Mouse (Mus musculus): ENCODE results near the gene Ctsg.
"Not testable (repeated sequence)": the region's sequence is repeated elsewhere in the genome, so short reads cannot be mapped to it uniquely, and the experiment has no call there.

Gene Ctsg

DNA sequence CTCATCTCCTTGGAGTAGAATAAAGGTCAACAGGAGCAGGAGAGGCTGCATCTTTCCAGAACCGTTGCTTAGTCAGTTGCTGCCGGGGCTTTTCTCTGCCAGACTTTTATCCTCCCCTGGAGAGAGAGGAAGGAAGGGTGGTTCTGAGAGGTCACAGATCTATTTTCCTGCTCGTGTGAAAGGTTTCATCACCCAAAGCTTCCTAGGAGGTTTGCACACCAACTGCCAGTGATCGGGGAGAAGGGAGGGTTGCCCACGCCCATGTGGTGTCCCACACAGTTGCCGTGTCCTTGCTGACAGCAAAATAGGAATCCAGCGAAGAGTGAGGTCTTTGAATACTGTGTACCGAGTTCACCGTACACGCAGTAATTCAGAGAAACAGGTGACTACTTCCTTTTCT, at the start of gene Ctsg:
Gene Ctsg, minus strand, starts transcription at position 189 of the 400 bp plus-strand sequence.
- DNase-seq (ENCODE audit: low spot score), result no peak

DNA sequence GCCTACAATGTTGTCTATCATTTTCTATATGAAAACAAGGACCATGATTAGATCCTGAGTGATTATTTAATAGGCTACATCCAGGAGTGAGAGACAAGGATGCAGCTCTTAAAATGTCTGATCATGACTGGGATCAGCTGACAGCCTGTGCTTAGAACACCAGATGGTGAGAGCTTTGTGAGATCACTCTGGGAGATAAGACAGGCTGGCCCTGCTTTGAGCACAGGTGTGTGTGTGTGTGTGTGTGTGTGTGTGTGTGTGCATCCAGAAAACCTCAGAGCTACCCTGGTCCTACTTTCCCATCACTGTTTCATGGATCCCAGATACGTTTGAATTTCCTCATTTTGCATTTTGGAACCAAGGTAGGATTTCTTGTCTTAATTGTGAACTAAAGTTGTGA, 31.3 kb upstream of the Ctsg start:
- not testable (repeated sequence) for DNase-seq (ENCODE audit: low spot score)

DNA sequence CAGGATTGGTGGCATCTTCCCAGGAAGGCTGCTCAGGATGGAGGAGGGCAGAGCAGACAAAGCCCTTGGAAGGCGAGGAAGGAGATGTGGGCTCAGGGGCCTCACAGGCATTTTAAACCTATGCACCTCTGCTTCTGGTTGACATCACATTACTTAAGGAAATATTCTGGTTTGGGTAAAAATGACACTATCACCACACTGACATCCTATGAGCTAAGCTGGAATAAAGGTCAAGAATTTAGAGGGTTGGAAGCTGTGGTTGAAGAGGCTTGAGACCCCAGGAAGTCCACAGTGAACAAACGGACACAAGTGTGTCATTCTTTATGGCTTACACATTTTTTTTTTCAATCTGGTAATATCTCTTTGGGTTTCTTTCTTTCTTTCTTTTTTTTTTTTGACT, 30.1 kb upstream of the Ctsg start, which contains the start of gene Gzmd:
Gene Gzmd, minus strand, starts transcription at position 101 of the 400 bp plus-strand sequence.
- DNase-seq (ENCODE audit: low spot score), result not testable (repeated sequence)

DNA sequence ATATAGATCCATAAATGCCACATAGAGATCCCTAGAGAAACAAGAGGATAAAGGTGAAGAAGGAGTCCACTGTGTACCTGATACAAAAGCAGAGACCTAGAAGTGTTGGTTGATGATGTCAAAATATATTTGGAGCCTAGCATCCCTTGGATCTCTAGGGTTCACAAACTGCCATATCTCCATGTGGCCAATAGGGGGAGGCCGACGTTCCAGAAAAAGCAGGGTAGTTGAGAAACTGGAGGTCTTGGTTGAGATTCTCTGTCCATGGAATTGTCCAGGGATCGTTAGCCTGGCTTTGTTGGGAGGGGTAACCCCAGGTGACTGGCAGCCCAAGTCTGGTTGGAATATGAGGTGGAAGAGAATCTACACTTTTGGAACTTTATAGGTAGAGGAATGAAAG, 26.0 kb upstream of the Ctsg start:
- no peak for DNase-seq (ENCODE audit: low spot score)

DNA sequence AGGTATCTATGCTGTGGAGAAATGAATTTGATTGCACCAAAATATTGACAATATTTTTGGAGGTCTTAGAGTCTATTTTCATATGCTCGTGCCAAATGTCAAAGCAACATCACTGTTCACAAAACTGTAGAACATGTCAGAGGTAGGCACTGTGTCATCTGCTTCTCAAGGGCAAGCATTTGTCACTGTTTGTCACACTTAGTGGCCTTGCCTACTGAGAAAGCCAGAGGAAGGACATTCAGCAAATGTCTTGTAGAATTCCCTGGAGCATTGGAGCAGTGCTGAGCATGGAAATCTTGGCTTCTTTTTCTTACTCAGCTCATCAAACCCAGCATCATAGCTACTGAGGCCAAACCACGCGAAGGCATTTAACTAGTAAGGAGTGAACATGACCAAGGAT, 21.1 kb upstream of the Ctsg start:
- no peak for DNase-seq (ENCODE audit: low spot score)

DNA sequence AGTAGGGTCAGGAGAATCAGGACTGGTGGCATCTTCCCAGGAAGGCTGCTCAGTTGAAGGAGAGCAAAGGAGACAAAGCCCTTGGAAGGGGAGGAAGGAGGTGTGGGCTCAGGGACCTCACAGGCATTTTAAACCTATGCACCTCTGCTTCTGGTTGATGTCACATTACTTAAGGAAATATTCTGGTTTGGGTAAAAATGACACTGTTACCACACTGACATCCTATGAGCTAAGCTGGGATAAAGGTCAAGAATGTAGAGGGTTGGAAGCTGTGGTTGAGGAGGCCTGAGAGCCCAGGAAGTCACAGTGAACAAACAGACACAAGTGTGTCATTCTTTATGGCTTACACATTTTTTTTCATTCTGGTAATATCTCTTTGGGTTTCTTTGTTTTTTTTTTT, 18.2 kb upstream of the Ctsg start, which contains the start of gene Gzme:
Gene Gzme, minus strand, starts transcription at position 101 of the 400 bp plus-strand sequence.
- no peak for DNase-seq (ENCODE audit: low spot score)

DNA sequence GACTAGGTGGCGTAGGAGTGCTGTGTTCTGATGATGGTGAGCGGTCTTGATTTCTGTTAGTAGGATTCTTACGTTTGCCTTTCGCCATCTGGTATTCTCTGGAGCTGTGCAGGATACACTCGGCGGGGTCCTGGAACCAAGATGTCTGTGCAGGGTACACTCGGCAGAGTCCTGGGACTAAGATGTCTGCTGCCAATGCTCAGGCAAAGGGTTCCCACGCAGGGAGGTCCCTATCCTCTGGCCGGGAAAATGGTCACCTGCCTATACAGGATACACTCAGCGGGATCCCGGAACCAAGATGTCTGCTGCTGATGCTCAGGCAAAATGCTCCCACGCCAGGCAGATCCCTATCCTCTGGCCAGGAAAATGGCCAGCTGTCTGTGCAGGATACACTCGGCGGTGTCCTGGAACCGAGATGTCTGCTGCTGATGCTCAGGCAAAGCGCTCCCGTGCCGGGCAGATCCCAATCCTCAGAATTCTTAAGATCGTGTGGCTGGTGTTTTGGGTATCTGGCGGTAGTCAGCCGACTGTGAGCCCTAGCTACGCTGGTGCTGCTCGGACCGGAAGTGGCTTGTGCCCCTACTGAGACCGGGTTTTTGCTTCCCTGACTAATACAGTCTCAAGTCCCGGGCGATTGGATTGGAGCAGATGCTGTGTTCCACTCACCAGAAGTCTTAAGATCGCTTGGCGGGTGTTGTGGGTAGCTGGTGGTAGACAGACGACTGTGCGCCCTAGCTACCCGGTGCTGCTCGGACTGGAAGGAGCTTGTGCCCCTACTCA, 13.3 kb upstream of the Ctsg start:
- DNase-seq (ENCODE audit: low spot score), result not testable (repeated sequence)

DNA sequence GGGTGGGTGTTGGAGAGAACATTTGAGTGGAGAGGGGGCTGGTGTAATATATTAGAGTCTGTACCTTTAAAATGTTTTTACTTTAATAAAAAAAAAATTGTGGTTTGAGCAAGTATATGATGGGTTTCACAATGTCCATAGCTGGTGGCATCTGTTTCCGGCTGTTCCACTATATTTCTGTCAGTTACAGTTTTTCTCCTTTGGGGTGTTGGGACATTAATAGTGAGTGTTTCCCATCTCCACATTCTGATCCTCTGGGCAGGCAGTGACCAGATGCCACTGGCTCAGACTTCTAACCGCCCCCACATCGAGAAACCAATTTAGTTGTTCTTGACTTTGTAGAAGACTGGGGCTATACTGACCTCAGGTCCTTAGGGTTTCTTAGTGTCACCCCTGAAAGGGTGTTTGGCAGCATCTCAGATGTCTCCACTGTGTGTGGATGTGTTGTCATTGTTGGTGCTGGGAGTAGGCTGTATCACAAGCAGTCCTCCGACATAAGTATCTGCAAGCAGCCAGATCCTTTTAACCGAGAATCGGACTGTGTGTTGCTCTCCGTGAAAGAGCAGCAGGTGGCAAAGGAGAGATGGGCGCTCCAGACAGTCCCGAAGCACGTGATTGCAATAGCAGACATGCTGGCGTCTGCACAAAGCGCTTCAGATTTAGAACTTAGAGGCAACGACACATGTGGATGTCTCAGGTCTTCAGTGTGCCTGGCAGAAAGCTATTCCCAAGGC, 3.2 kb upstream of the Ctsg start:
- no peak for DNase-seq (ENCODE audit: low spot score)

DNA sequence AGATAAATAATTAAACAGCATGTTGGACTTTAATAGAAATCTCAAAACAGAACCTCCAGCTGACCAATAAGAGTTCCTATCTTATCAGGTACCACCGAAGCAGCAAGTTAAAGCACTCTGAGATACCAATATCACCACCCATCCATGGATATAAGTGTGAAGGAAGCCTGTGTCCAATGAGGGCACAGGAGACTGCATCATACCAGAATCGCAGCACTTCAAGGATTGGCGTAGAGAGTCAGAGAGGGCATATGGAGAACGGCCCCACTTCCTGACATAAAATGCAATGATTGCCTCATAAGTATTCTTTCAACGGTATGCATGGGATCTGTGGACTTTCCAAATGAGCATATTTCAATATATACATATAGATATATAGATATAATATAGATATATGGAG, 2.6 kb upstream of the Ctsg start:
- no peak for DNase-seq (ENCODE audit: low spot score)

DNA sequence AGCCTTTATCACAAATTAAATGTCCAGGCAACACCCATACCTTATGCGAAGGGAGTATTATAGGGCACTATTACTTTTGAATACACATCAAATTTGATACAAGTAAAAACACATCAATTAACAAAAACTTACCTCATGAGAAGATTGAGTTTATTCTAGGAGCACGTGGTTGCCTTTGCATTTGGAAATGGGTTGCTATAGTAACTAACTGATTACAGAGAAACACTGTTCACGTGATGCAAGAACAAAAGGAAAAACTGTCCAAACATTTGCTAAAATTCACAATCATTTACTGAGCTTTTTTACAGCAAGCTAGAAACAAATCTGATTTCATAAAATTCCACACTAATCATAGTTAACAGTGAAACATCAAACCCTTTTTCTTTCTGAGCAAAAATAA, 1.1 kb upstream of the Ctsg start:
- no peak for DNase-seq (ENCODE audit: low spot score)

DNA sequence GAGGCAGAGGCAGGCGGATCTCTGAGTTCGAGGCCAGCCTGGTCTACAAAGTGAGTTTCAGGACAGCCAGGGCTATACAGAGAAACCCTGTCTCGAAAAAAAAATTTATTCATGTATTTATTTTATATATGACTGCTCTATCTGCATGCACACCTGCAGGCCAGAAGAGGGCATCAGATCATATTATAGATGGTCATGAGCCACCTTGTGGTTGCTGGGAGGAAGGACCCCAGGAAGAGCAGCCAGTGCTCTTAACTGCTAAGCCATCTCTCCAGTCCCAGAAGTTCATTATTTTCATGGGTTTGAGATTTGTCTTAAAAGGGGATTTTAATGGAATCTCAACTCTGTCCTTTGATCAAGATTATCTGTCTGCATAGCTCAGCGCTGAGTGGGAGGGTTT, 3.4 kb downstream of the Ctsg start:
- DNase-seq (ENCODE audit: low spot score), result no peak

DNA sequence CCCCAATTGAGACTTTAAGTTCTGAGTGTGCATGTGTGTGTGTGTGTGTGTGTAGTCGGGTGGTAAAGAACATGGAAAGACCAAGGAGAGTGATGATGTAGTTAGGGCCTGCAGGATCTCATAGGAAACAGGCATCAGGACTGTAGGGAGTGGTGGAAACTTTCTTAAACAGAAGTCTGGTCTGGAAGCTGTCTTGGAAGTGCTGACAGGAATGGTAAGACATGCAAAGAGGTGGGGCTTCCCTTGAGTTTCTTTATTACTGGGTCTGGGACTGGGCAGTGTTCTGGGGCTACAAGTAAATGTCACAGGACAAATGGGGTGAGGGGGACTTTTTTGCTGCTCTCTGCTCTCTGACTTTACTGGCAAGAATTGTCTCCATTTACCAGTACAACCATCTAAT, 4.8 kb downstream of the Ctsg start:
- DNase-seq (ENCODE audit: low spot score), result no peak

DNA sequence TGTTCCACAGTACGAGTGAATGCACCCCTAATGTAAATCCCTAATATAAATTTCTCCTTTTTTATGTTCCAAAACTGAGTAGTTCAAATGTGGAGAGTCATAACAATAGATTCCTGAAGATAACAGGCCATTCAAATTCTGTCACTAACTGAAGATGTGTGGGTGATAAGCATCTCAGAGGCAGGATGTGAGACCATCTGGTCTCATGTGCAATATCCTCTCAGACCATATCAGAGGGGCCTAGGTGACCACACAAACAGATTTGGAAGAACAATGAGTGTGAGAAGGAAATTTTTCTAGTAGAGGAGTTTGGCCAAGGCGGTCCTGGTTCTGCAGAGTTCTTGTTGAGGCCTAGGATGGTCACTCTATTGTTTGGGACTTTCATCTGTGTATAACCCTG, 9.0 kb downstream of the Ctsg start:
- no peak for DNase-seq (ENCODE audit: low spot score)

DNA sequence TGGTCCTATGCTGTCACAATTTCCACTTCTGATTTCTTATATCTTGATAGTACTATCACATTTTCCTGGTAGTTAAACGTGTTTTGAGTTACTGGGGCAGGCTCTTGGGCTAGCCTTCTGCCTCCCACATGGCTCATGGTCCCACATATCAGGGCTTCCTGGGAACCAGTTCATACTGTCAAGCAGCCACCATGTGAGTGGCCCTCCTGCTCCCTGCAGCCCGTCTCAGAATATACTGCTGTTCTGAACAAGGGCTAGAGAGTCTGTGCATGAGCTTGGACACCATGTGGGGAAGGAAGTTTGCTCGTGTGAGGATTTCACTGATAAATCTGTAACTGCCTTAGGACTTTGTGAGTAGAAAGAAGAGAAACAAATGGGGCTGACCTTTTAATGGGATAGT, 15.7 kb downstream of the Ctsg start:
- DNase-seq (ENCODE audit: low spot score), result no peak

DNA sequence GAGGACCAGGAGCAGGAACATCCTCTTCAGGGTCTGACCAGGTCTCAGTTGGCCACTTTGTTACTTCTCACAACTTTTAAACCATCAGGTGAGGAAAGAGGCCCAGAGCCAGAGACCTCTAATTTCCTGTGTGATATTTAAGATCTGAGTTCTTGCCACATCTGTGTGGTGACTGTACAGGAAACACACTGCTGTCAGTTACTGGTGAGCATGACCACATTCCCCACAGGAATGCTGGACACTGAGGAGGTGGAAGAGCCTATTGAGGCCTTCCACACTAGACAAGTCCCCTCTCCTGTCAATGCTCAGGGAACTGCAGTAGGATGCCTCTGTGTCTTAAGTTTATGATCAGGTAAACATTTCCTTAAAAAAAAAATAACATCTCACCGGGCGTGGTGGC, 17.2 kb downstream of the Ctsg start, which contains the start of gene Mcpt8:
Gene Mcpt8, minus strand, starts transcription at position 107 of the 400 bp plus-strand sequence.
- DNase-seq (ENCODE audit: low spot score), result no peak

DNA sequence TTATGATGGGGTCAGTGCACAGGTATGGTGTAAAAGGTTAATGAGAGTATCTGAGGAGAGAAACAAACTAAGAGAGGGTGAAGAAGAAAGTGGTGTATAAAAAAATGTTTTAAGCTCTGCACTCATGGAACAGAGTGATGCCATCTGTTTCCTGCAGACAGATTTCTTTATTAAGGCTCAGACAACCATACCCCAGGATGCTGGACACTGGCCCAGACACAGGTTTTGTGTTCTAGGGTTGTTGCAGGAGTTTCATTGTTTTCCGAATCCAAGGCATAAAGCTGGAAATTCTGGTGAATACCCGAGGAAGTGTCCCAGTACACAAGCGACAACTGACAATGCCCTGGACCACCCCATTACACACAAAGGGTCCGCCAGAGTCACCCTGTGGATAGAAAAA, 20.4 kb downstream of the Ctsg start:
- DNase-seq (ENCODE audit: low spot score), result no peak

DNA sequence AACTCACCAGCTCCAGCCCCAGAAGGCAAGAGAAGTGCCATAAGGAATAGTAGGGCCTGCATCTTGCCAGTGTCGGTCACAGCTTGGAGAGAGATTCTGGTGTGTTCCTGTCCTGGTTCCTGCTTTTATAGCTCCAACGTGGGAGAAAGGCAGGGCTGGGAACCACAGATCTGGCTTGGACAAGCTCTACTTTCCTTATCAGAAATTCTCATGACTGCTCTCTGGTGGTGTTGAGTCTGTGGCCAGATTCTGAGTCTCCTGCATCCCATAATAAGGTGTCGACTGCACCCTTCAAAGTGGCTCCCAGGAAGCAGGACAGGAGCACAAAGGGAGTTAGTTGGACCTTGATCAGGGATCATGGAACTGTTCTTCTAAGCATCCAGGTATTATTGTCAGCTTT, 40.2 kb downstream of the Ctsg start, which contains the start of gene Mcpt4:
Gene Mcpt4, minus strand, starts transcription at position 101 of the 400 bp plus-strand sequence.
- not testable (repeated sequence) for DNase-seq (ENCODE audit: low spot score)

DNA sequence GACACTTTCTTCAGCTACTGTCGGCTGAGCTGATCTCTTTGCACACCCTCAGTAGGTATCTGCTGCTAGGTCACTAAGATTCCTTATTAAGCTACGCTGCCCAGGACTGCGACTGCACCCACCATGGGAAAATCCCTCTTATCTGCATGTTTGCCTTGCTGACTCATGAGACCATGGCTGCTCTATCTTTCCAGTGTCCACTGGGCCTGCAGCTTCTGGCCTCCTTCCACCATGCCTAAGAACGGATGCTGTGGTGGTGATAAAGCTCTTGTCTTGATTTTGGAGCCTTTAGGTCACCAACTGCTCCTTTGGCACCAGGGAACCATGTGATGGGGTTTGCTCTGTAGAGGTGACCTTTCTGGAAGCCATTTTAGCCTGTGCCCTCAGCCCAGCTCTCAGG, 44.7 kb downstream of the Ctsg start:
- no peak for DNase-seq (ENCODE audit: low spot score)

DNA sequence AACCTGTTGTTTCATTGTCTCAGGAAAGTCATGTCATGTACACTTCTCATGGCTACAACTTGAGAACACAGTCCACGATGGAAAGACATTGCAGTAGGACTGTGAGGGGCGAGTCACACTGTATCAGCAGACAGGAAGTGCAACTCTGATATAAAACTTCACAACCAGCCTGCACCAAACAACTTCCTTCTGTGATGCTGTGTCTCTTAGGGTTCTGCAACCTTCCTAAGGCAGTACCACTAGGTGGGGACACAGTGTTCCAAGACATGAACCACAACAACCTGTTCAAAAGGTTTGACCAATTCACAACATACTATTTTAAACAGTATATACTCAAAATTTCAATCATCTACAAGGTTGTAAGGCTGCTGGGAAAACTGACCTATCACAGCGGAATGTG, 47.0 kb downstream of the Ctsg start:
- DNase-seq (ENCODE audit: low spot score), result no peak
